Mouse (Mus musculus) liver, postnatal 0 days (tissue): Measurements from ENCODE around the gene Fam131b. TPM values are rescaled to one million over a fixed set of nuclear protein-coding genes. Genes with fewer than 3 reads are reported as not detected.

ENCODE experiments used
- ATAC-seq: fragments of 200-750 bp; cut with Nextera tagmentation; 2 replicates; pipeline ENCODE4 v1.8.0; 2017; ENCODE audit warnings: mild to moderate bottlenecking, moderate library complexity
- DNase-seq: peaks from one replicate; pipeline ENCODE4 v3.0.0-alpha.2; 2016
- H3K27ac ChIP-seq: fragments of 300-500 bp; sonication (generic); 2 replicates; pipeline ENCODE4 v1.5.1; 2014; ENCODE audit warnings: antibody characterized with exemption, moderate library complexity, mild to moderate bottlenecking, low read depth
- H3K27me3 ChIP-seq: fragments of 300-500 bp; sonication (generic); 2 replicates; pipeline ENCODE4 v1.6.1; 2014; ENCODE audit warnings: low read length, control low read depth, mixed read lengths; ENCODE audit not compliant: insufficient read depth
- H3K36me3 ChIP-seq: fragments of 300-500 bp; sonication (generic); replicated peaks from 2 replicates; pipeline ENCODE4 v1.6.1; 2014; ENCODE audit warnings: mild to moderate bottlenecking, control low read depth, low read length, moderate library complexity, mixed read lengths; ENCODE audit not compliant: insufficient read depth
- H3K4me1 ChIP-seq: fragments of 300-500 bp; sonication (generic); 2 replicates; pipeline ENCODE4 v1.6.1; 2014; ENCODE audit warnings: antibody characterized with exemption, mild to moderate bottlenecking, control low read depth; ENCODE audit not compliant: insufficient read depth
- H3K4me2 ChIP-seq: fragments of 300-500 bp; sonication (generic); 2 replicates; pipeline ENCODE4 v1.6.1; 2014; ENCODE audit warnings: low read depth, mild to moderate bottlenecking, low read length, moderate library complexity, mixed read lengths
- H3K4me3 ChIP-seq: fragments of 300-500 bp; sonication (generic); 2 replicates; pipeline ENCODE4 v1.5.1; 2014; ENCODE audit warnings: low read depth, low read length
- H3K9ac ChIP-seq: fragments of 300-500 bp; sonication (generic); replicated peaks from 2 replicates; pipeline ENCODE4 v1.6.1; 2014; ENCODE audit warnings: mild to moderate bottlenecking, moderate library complexity
- H3K9me3 ChIP-seq: fragments of 300-500 bp; sonication (generic); 2 replicates; pipeline ENCODE4 v1.6.1; 2016; ENCODE audit warnings: mild to moderate bottlenecking, control low read depth, low read length, mixed read lengths
- CTCF ChIP-seq: sonication (generic); IDR thresholded peaks from 2 replicates; pipeline ENCODE4 v1.5.1; 2016; ENCODE audit warnings: antibody characterized with exemption, low read depth
- EP300 ChIP-seq: IDR thresholded peaks from 2 replicates; pipeline ENCODE4 v1.6.1; 2016; ENCODE audit warnings: antibody characterized with exemption, low read depth, mild to moderate bottlenecking
- WGBS: fragments of 180-500 bp; shearing (Covaris S2); extraction: QIAGEN DNeasy Blood & Tissue Kit; methylation state at CpG from one replicate; pipeline ENCODE4 v1.1.7; 2014; ENCODE audit not compliant: insufficient replicate concordance; 5-methylcytosine and 5-hydroxymethylcytosine counted together
- polyA plus RNA-seq: library from polyadenylated mRNA; unstranded; fragments of >200 nt; fragmentation: Nextera tagmentation; extraction: Ambion mirVana; gene quantifications from 2 replicates; pipeline ENCODE4 v1.2.1, GENCODE M21; 2015

Fam131b gene
- polyA plus RNA-seq, 1 experiment from 2014 or later: not detected

GRCm38 (mm10) chr6:42293327-42293726, 31.1 kb downstream of the Fam131b start:
- Histone ChIP-seq H3K36me3 (no peaks in the 10 kb centered on the region), H3K4me3 (no peak overlapping the region), H3K9ac (no peak overlapping the region), H3K27me3 (no peaks in the 10 kb centered on the region), H3K9me3 (no peaks in the 10 kb centered on the region), H3K4me2 (no peak overlapping the region), H3K27ac (no peak overlapping the region), H3K4me1 (no peaks in the 10 kb centered on the region)
- TF ChIP-seq EP300 (no peak), CTCF (no peak)
- DNase-seq: no peak
- no peak for ATAC-seq
- 63% methylated on average over 6 of the region's 6 CpGs for WGBS

GRCm38 (mm10) chr6:42287562-42287961, 36.9 kb downstream of the Fam131b start:
- Histone ChIP-seq H3K27me3 (no peaks in the 10 kb centered on the region), H3K27ac (no peak overlapping the region), H3K4me3 (no peak overlapping the region), H3K9me3 (no peaks in the 10 kb centered on the region), H3K9ac (no peak overlapping the region), H3K4me1 (no peaks in the 10 kb centered on the region), H3K4me2 (no peak overlapping the region), H3K36me3 (peaks cover 9% of the 10 kb centered on the region)
- no peak for TF ChIP-seq EP300
- no peak for TF ChIP-seq CTCF
- ATAC-seq: no peak
- no peak for DNase-seq

GRCm38 (mm10) chr6:42286448-42286847, 38.0 kb downstream of the Fam131b start, which contains the start of gene Clcn1:
Gene Clcn1, plus strand, starts transcription at chr6:42286685.
- no peak for DNase-seq
- 72% methylated on average over 4 of the region's 5 CpGs for WGBS
- TF ChIP-seq EP300 (no peak), CTCF (no peak)
- Histone ChIP-seq H3K9ac (no peak within 1 kb of the TSS), H3K27me3 (no peaks in the 10 kb centered on the region), H3K4me2 (no peak within 1 kb of the TSS), H3K27ac (no peak within 1 kb of the TSS), H3K4me1 (no peaks in the 10 kb centered on the region), H3K4me3 (no peak within 1 kb of the TSS), H3K9me3 (no peaks in the 10 kb centered on the region), H3K36me3 (peaks cover 20% of the 10 kb centered on the region)
- ATAC-seq: no peak

- no peak overlapping the region for H3K9ac ChIP-seq
- 57% methylated on average over 5 of the region's 5 CpGs for WGBS
- peaks cover 45% of the 10 kb centered on the region for H3K36me3 ChIP-seq
- no peaks in the 10 kb centered on the region for H3K9me3 ChIP-seq
- no peak overlapping the region for H3K27ac ChIP-seq
- no peak for TF ChIP-seq EP300
- TF ChIP-seq CTCF: no peak
- no peaks in the 10 kb centered on the region for H3K4me1 ChIP-seq
- H3K4me3 ChIP-seq: no peak overlapping the region
- ATAC-seq (no peak), DNase-seq (no peak)
- no peak overlapping the region for H3K4me2 ChIP-seq
- no peaks in the 10 kb centered on the region for H3K27me3 ChIP-seq
Observed at GRCm38 (mm10) chr6:42282865-42283528, 41.4 kb downstream of the Fam131b start.

- H3K4me2 ChIP-seq: no peak overlapping the region
- TF ChIP-seq EP300 (no peak), CTCF (no peak)
- H3K36me3 ChIP-seq: peaks cover 80% of the 10 kb centered on the region
- 67% methylated on average over 2 of the region's 2 CpGs for WGBS
- no peak overlapping the region for H3K27ac ChIP-seq
- H3K9me3 ChIP-seq: no peaks in the 10 kb centered on the region
- no peaks in the 10 kb centered on the region for H3K27me3 ChIP-seq
- H3K4me3 ChIP-seq: no peak overlapping the region
- no peaks in the 10 kb centered on the region for H3K4me1 ChIP-seq
- ATAC-seq: no peak
- DNase-seq: no peak
- no peak overlapping the region for H3K9ac ChIP-seq
Observed at GRCm38 (mm10) chr6:42276151-42276550, 48.3 kb downstream of the Fam131b start.

- DNase-seq: no peak
- ATAC-seq: no peak
- Histone ChIP-seq H3K27ac (no peak overlapping the region), H3K4me3 (no peak overlapping the region), H3K4me2 (no peak overlapping the region), H3K9me3 (no peaks in the 10 kb centered on the region), H3K9ac (no peak overlapping the region), H3K4me1 (peaks cover 2% of the 10 kb centered on the region; the same call in 1 of the 2 replicates), H3K27me3 (no peaks in the 10 kb centered on the region), H3K36me3 (peaks cover 74% of the 10 kb centered on the region)
- TF ChIP-seq CTCF (no peak), EP300 (no peak)
Observed at GRCm38 (mm10) chr6:42270817-42271216, 53.6 kb downstream of the Fam131b start.
